Mouse (Mus musculus): ENCODE data around the gene Ftl1.

DNA sequence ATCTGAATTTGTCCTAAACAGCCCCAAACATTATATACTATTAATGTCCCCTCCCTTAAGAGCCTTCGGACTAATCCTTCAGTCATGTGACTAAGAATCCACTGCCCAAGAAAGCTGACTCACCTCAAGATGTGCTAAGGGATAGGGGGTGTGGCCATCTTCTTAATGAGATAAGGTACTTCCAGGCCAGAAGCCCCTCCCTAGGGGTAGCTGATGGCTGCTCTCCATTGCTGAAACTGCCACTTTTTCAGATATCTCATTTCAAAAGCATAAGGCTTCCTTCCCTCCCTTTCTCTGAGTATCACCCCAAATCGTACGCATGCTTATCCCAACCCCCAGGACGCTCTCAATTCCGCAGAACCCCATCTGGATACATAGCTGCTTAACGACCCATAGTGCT, 48.9 kb upstream of the Ftl1 start:
- TF ChIP-seq CTCF (IDR thresholded peaks at IDR 0.05; ENCODE audit: borderline replicate concordance, insufficient read depth, low read depth, low read length) (no peak), POLR2A (IDR thresholded peaks at IDR 0.05; ENCODE audit: borderline replicate concordance, insufficient read depth, low read length) (no peak)
